Mouse (Mus musculus) heart, adult 8-10 months (tissue): ENCODE results near the gene Ss18l2. TPM values are rescaled to one million over a fixed set of nuclear protein-coding genes. Genes with fewer than 3 reads are reported as not detected.

Experiments
- DNase-seq: peaks from one replicate; pipeline ENCODE4 v3.0.0; 2022; ENCODE audit warnings: low spot score
- total RNA-seq, 4 experiments: library from RNA; stranded (reverse); gene quantifications; 2 replicates each; pipeline ENCODE4 v1.2.4; 2022

Gene Ss18l2
- total RNA-seq, 4 experiments from 2014 or later: 138 to 143 (median 139) TPM

GRCm38 (mm10) chr9:121759091-121760081 is 49.3 kb downstream of the Ss18l2 start, which contains the start of gene Zfp651:
Gene Zfp651, plus strand, starts transcription at chr9:121759330.
- no peak for DNase-seq

GRCm38 (mm10) chr9:121760271-121761090 is 50.4 kb downstream of the Ss18l2 start:
- DNase-seq: no peak

- DNase-seq: no peak
These were observed 51.0 kb downstream of the Ss18l2 start for GRCm38 (mm10) chr9:121761091-121761665.

- DNase-seq: no peak
These were observed 51.7 kb downstream of the Ss18l2 start for GRCm38 (mm10) chr9:121761787-121762186.

GRCm38 (mm10) chr9:121762248-121762647 is 52.1 kb downstream of the Ss18l2 start:
- DNase-seq: no peak

GRCm38 (mm10) chr9:121762761-121763160 is 52.6 kb downstream of the Ss18l2 start:
- no peak for DNase-seq

Other genes with a start within 250 kb of the Ss18l2 start
- gene Cck, start 214.6 kb upstream of the Ss18l2 start, total RNA-seq: not detected
- gene Lyzl4, start 68.2 kb upstream of the Ss18l2 start, total RNA-seq: not detected
- 1 to 10 TPM; 1.9 to 3.6 (median 2.1) TPM for gene Vipr1, start 67.6 kb upstream of the Ss18l2 start, total RNA-seq
- gene Sec22c, start 4.8 kb upstream of the Ss18l2 start, total RNA-seq: 1 to 10 TPM; 4.7 to 8.4 (median 7.1) TPM
- 10 to 100 TPM; 24.5 to 39.2 (median 29.8) TPM for gene Nktr, start 8.8 kb downstream of the Ss18l2 start, total RNA-seq
- 100 to 1,000 TPM; 120 to 131 (median 129) TPM for gene Zfp651, start 49.0 kb downstream of the Ss18l2 start, total RNA-seq
- 10 to 100 TPM; 17.9 to 23.6 (median 20.0) TPM for gene Klhl40, start 67.3 kb downstream of the Ss18l2 start, total RNA-seq
- gene Hhatl, start 82.2 kb downstream of the Ss18l2 start, total RNA-seq: 100 to 1,000 TPM; 100 to 119 (median 118) TPM
- gene Ccdc13, start 129.1 kb downstream of the Ss18l2 start, total RNA-seq: under 1 TPM in 2 of 4 experiments, not detected in 2; 0.12 to 0.27 TPM
- gene Higd1a, start 148.0 kb downstream of the Ss18l2 start, total RNA-seq: 100 to 1,000 TPM; 186 to 221 (median 198) TPM
- 1 to 10 TPM in 3 of 4 experiments, under 1 TPM in 1; 0.87 to 2.2 (median 1.3) TPM for gene Ackr2, start 188.0 kb downstream of the Ss18l2 start, total RNA-seq
- gene Cyp8b1, start 206.0 kb downstream of the Ss18l2 start, total RNA-seq: not detected
- under 1 TPM; 0.31 to 0.79 (median 0.59) TPM for gene Fam198a, start 240.7 kb downstream of the Ss18l2 start, total RNA-seq